Mouse (Mus musculus) heart, embryonic 14.5 days (tissue): Measurements from ENCODE around the gene Cep72. TPM values are rescaled to one million over a fixed set of nuclear protein-coding genes. Genes with fewer than 3 reads are reported as not detected.
"Not testable (repeated sequence)": the region's sequence is repeated elsewhere in the genome, so short reads cannot be mapped to it uniquely, and the experiment has no call there.

Experiments used
- ATAC-seq: fragments of 200-750 bp; cut with Nextera tagmentation; 2 replicates; pipeline ENCODE4 v1.8.0; 2017; ENCODE audit warnings: low read depth, moderate TSS enrichment; ENCODE audit not compliant: insufficient number of reproducible peaks, insufficient read depth, low FRiP score
- H3K27ac ChIP-seq, 2 experiments: fragments of 200-500 bp in 1 of 2; fragments of 300-500 bp in 1 of 2; sonication (generic) in 1 of 2; replicated peaks in 1 of 2; 2 replicates each; pipeline ENCODE4 v1.5.1; 2012 to 2014; ENCODE audit warnings: low read depth in 2 of 2, low read length in 2 of 2, control low read depth in 1 of 2, mild to moderate bottlenecking in 1 of 2, mixed read lengths in 1 of 2; ENCODE audit not compliant: control insufficient read depth in 1 of 2, insufficient read depth in 1 of 2
- H3K27me3 ChIP-seq: fragments of 300-500 bp; sonication (generic); 2 replicates; pipeline ENCODE4 v1.6.1; 2014; ENCODE audit warnings: mild to moderate bottlenecking, low read length, control low read depth; ENCODE audit not compliant: control insufficient read depth, insufficient read depth
- H3K36me3 ChIP-seq: fragments of 300-500 bp; sonication (generic); 2 replicates; pipeline ENCODE4 v1.6.1; 2014; ENCODE audit warnings: mild to moderate bottlenecking, control low read depth, low read length, mixed read lengths; ENCODE audit not compliant: control insufficient read depth, insufficient read depth
- H3K4me1 ChIP-seq, 2 experiments: fragments of 200-500 bp in 1 of 2; fragments of 300-500 bp in 1 of 2; sonication (generic) in 1 of 2; 2 replicates each; pipeline ENCODE4 v1.6.1; 2012 to 2014; ENCODE audit warnings: low read length in 2 of 2, control low read depth in 1 of 2, mixed read lengths in 1 of 2; ENCODE audit not compliant: control insufficient read depth in 2 of 2, insufficient read depth in 2 of 2
- H3K4me2 ChIP-seq: fragments of 300-500 bp; sonication (generic); 2 replicates; pipeline ENCODE4 v1.6.1; 2014; ENCODE audit warnings: mild to moderate bottlenecking, low read length
- H3K4me3 ChIP-seq, 2 experiments: fragments of 200-500 bp in 1 of 2; fragments of 300-500 bp in 1 of 2; sonication (generic) in 1 of 2; 2 replicates each; pipeline ENCODE4 v1.5.1; 2012 to 2014; ENCODE audit warnings: low read length in 2 of 2, mild to moderate bottlenecking in 2 of 2, control low read depth in 1 of 2, low read depth in 1 of 2, moderate library complexity in 1 of 2; ENCODE audit not compliant: control insufficient read depth in 1 of 2, insufficient read depth in 1 of 2
- H3K9ac ChIP-seq: fragments of 300-500 bp; sonication (generic); 2 replicates; pipeline ENCODE4 v1.6.1; 2014; ENCODE audit warnings: mild to moderate bottlenecking, low read length
- H3K9me3 ChIP-seq: fragments of 300-500 bp; sonication (generic); 2 replicates; pipeline ENCODE4 v1.6.1; 2016; ENCODE audit warnings: low read length, control low read depth; ENCODE audit not compliant: control insufficient read depth
- WGBS: fragments of 180-500 bp; shearing (Covaris S2); extraction: QIAGEN DNeasy Blood & Tissue Kit; methylation state at CpG from one replicate; pipeline ENCODE4 v1.1.7; 2014; 5-methylcytosine and 5-hydroxymethylcytosine counted together
- polyA plus RNA-seq: library from polyadenylated mRNA; unstranded; fragments of >200 nt; fragmentation: Nextera tagmentation; extraction: Ambion mirVana; gene quantifications from 2 replicates; pipeline ENCODE4 v1.2.1, GENCODE M21; 2014

Cep72 gene
- polyA plus RNA-seq, 1 experiment from 2014 or later, result 12.3 TPM

- 0 out of 4 replicates have a peak overlapping the region, but pooled peaks of 1 of the 2 experiments have one; percentile 4 for H3K27ac ChIP-seq
- no peaks in the 10 kb centered on the region for H3K27me3 ChIP-seq
- WGBS, result 66% methylated on average over 2 of the region's 2 CpGs
- H3K9ac ChIP-seq, result no peak overlapping the region
- H3K4me3 ChIP-seq, result no peak overlapping the region
- peaks cover 7 to 23% of the 10 kb centered on the region in 2 experiments for H3K4me1 ChIP-seq
- no peak overlapping the region for H3K4me2 ChIP-seq
- H3K9me3 ChIP-seq, result no peaks in the 10 kb centered on the region
- peaks cover 9% of the 10 kb centered on the region; the same call in 1 of the 2 replicates for H3K36me3 ChIP-seq
- no peak for ATAC-seq
Measured at GRCm38 (mm10) chr13:74029013-74029412, 33.1 kb downstream of the Cep72 start.

GRCm38 (mm10) chr13:74028116-74028515, 34.0 kb downstream of the Cep72 start:
- no peak overlapping the region for H3K4me2 ChIP-seq
- no peak for ATAC-seq
- H3K9ac ChIP-seq, result no peak overlapping the region
- no peak overlapping the region for H3K4me3 ChIP-seq
- WGBS, result 56% methylated on average over 2 of the region's 2 CpGs
- H3K4me1 ChIP-seq, result peaks cover 7 to 23% of the 10 kb centered on the region in 2 experiments
- H3K27me3 ChIP-seq, result no peaks in the 10 kb centered on the region
- no peak overlapping the region; a peak in 1 of 4 replicates for H3K27ac ChIP-seq
- peaks cover 7% of the 10 kb centered on the region; the same call in 1 of the 2 replicates for H3K36me3 ChIP-seq
- H3K9me3 ChIP-seq, result no peaks in the 10 kb centered on the region

GRCm38 (mm10) chr13:74026215-74026614, 35.9 kb downstream of the Cep72 start:
- no peak overlapping the region for H3K27ac ChIP-seq
- no peak overlapping the region; the same call in 1 of the 2 replicates for H3K9ac ChIP-seq
- H3K27me3 ChIP-seq, result no peaks in the 10 kb centered on the region
- no peaks in the 10 kb centered on the region for H3K36me3 ChIP-seq
- no peaks in the 10 kb centered on the region for H3K9me3 ChIP-seq
- no peak for ATAC-seq
- no peak overlapping the region for H3K4me3 ChIP-seq
- no peak overlapping the region for H3K4me2 ChIP-seq
- 13% methylated on average over 2 of the region's 2 CpGs for WGBS
- peaks cover 7 to 23% of the 10 kb centered on the region in 2 experiments for H3K4me1 ChIP-seq

GRCm38 (mm10) chr13:74025151-74026081, 36.7 kb downstream of the Cep72 start:
- Histone ChIP-seq H3K27me3 (no peaks in the 10 kb centered on the region), H3K4me1 (peaks cover 7 to 23% of the 10 kb centered on the region in 2 experiments), H3K27ac (peak overlapping the region in 1 of 2 experiments; percentile 47; a peak in 1 of 4 replicates), H3K4me2 (no peak overlapping the region), H3K36me3 (no peaks in the 10 kb centered on the region), H3K4me3 (no peak overlapping the region), H3K9ac (no peak overlapping the region; the same call in 1 of the 2 replicates), H3K9me3 (no peaks in the 10 kb centered on the region)
- WGBS, result 57% methylated on average over 4 of the region's 4 CpGs
- ATAC-seq, result no peak

GRCm38 (mm10) chr13:74019006-74019405, 43.1 kb downstream of the Cep72 start:
- H3K27me3 ChIP-seq, H3K4me2 ChIP-seq, H3K4me3 ChIP-seq, H3K27ac ChIP-seq, H3K4me1 ChIP-seq, H3K9ac ChIP-seq, H3K36me3 ChIP-seq, ATAC-seq, H3K9me3 ChIP-seq: not testable (repeated sequence)
- 75% methylated on average over 8 of the region's 8 CpGs for WGBS

- Histone ChIP-seq H3K27ac (no peak overlapping the region), H3K4me3 (no peak overlapping the region), H3K36me3 (no peaks in the 10 kb centered on the region), H3K27me3 (no peaks in the 10 kb centered on the region), H3K9ac (no peak overlapping the region), H3K4me2 (no peak overlapping the region), H3K9me3 (no peaks in the 10 kb centered on the region), H3K4me1 (peaks cover 0 to 3% of the 10 kb centered on the region in 2 experiments; a peak in 2 of 4 replicates)
- ATAC-seq, result no peak
- WGBS, result 83% methylated on average over 4 of the region's 4 CpGs
Measured at GRCm38 (mm10) chr13:74017426-74017825, 44.7 kb downstream of the Cep72 start.

GRCm38 (mm10) chr13:74015908-74016307, 46.2 kb downstream of the Cep72 start:
- Histone ChIP-seq H3K9me3 (no peaks in the 10 kb centered on the region), H3K4me1 (peaks cover 0 to 7% of the 10 kb centered on the region in 2 experiments; a peak in 3 of 4 replicates), H3K36me3 (no peaks in the 10 kb centered on the region), H3K4me3 (no peak overlapping the region), H3K9ac (no peak overlapping the region), H3K27me3 (peaks cover under 1% of the 10 kb centered on the region; the same call in 1 of the 2 replicates), H3K27ac (no peak overlapping the region), H3K4me2 (no peak overlapping the region)
- ATAC-seq, result no peak
- 74% methylated on average over 4 of the region's 4 CpGs for WGBS
